Mouse (Mus musculus): ENCODE data around the gene Cox6b1. TPM values are rescaled to one million over a fixed set of nuclear protein-coding genes. Genes with fewer than 3 reads are reported as not detected.

Gene Cox6b1
- polyA plus RNA-seq, 1 experiment, result 795 TPM

DNA sequence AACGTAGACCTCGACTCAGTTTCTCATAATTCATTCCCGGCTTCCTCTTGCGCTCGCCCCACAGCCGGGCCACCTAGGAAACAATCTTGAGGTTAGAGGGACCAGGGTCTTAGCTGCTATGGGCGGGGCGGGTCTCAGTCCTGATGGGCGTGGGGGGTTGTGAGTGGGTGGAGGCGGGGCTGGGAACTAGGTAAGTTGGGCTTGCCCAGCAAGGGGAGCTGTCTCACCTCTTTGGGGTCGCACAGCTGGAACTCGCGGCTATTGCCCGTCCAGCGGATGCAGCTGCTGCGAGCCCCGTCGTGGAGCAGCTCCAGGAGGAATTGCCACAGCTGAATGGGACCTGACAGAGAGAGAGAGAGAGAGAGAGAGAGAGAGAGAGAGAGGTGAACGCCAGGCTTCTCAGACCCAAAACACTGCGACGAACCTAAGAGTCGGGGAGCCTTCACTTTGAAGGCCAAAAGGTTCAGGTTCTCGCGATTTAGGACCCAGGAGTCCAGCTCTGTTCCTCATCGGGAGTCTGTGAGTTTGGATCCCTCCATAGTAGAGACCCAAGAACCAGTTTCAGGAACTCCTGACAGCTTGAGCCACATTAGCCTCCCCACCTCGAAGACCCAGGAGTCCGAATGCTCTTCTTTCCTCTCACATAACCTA is 7.9 kb upstream of the Cox6b1 start:
- TF ChIP-seq MAX (IDR thresholded peaks at IDR 0.05) (no peak), USF1 (IDR thresholded peaks at IDR 0.05; ENCODE audit: low read depth) (no peak), MYOG (IDR thresholded peaks at IDR 0.05; ENCODE audit: control insufficient read depth, extremely low read depth, insufficient read length) (no peak), FOSL1 (IDR thresholded peaks at IDR 0.05; ENCODE audit: insufficient read depth, low read length, poor library complexity, severe bottlenecking) (no peak), MYOD1 (IDR thresholded peaks at IDR 0.05; ENCODE audit: control insufficient read depth, insufficient read length, low read depth) (no peak), CEBPB (IDR thresholded peaks at IDR 0.05; ENCODE audit: low read depth) (no peak), CTCF (IDR thresholded peaks at IDR 0.05; ENCODE audit: control insufficient read depth, insufficient read depth, insufficient read length) (no peak)
- no peak overlapping the region for H3ac ChIP-seq (ENCODE audit: control insufficient read depth, insufficient read length, low read depth)
- no peaks in the 10 kb centered on the region for H3K36me3 ChIP-seq (ENCODE audit: control insufficient read depth, insufficient read depth)
- no peaks in the 10 kb centered on the region for H3K79me3 ChIP-seq (ENCODE audit: low read depth)
- no peaks in the 10 kb centered on the region for H3K79me2 ChIP-seq (ENCODE audit: control insufficient read depth, insufficient read depth)
- no peak overlapping the region for H3K4me3 ChIP-seq (ENCODE audit: insufficient read depth, poor library complexity, severe bottlenecking)
- peaks cover 56% of the 10 kb centered on the region for H3K27me3 ChIP-seq (ENCODE audit: control insufficient read depth, insufficient read depth, insufficient read length)

DNA sequence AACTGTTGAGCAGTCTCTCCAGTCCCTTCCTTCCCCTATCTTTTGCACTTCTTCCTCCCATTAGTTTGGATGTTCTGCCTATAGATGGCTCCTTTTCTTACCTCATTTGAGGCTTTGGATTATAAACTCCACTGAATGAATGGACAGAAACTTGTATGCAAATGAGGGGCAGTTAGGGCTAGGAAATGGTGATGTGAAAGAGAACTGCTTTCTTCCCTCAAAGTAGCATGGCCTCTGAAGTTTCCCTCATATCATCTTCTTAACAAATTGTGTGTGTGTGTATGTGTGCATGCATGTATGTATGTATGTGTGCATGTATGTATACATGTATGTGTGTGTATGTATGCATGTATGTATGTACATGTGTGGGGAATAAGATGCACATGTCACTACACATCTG is 3.1 kb upstream of the Cox6b1 start:
- Histone ChIP-seq H3K36me3 (ENCODE audit: control insufficient read depth, insufficient read depth) (peaks cover 4% of the 10 kb centered on the region), H3K79me3 (ENCODE audit: low read depth) (peaks cover 13% of the 10 kb centered on the region), H3K4me3 (ENCODE audit: insufficient read depth, poor library complexity, severe bottlenecking) (no peak overlapping the region), H3ac (ENCODE audit: control insufficient read depth, insufficient read length, low read depth) (no peak overlapping the region), H3K27me3 (ENCODE audit: control insufficient read depth, insufficient read depth, insufficient read length) (peaks cover 31% of the 10 kb centered on the region), H3K79me2 (ENCODE audit: control insufficient read depth, insufficient read depth) (peaks cover 19% of the 10 kb centered on the region)
- TF ChIP-seq MAX (IDR thresholded peaks at IDR 0.05) (no peak), FOSL1 (IDR thresholded peaks at IDR 0.05; ENCODE audit: insufficient read depth, low read length, poor library complexity, severe bottlenecking) (no peak), MYOD1 (IDR thresholded peaks at IDR 0.05; ENCODE audit: control insufficient read depth, insufficient read length, low read depth) (no peak), CEBPB (IDR thresholded peaks at IDR 0.05; ENCODE audit: low read depth) (no peak)

DNA sequence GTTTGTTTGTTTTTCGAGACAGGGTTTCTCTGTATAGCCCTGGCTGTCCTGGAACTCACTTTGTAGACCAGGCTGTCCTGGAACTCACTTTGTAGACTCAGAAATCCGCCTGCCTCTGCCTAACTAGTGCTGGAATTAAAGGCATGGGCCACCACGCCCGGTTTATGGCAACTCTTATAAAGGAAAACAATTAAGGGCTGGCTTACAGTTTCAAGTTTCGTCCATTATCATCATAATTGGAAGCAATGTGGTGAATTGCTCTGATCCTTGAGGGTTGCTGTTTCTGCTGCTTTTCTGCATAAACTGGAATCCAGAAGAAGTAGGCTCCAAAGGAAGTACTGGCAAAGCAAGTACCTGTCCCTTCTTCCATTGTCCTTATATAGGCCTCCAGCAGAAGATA is 696 bp upstream of the Cox6b1 start:
- Histone ChIP-seq H3K36me3 (ENCODE audit: control insufficient read depth, insufficient read depth) (peaks cover 18% of the 10 kb centered on the region), H3K27me3 (ENCODE audit: control insufficient read depth, insufficient read depth, insufficient read length) (peaks cover 14% of the 10 kb centered on the region), H3K4me3 (ENCODE audit: insufficient read depth, poor library complexity, severe bottlenecking) (no peak overlapping the region), H3ac (ENCODE audit: control insufficient read depth, insufficient read length, low read depth) (no peak overlapping the region), H3K79me2 (ENCODE audit: control insufficient read depth, insufficient read depth) (peaks cover 37% of the 10 kb centered on the region), H3K79me3 (ENCODE audit: low read depth) (peaks cover 17% of the 10 kb centered on the region)
- no peak for TF ChIP-seq FOSL1 (IDR thresholded peaks at IDR 0.05; ENCODE audit: insufficient read depth, low read length, poor library complexity, severe bottlenecking)
- TF ChIP-seq CTCF (IDR thresholded peaks at IDR 0.05; ENCODE audit: control insufficient read depth, insufficient read depth, insufficient read length), result no peak
- TF ChIP-seq MYOG (IDR thresholded peaks at IDR 0.05; ENCODE audit: control insufficient read depth, extremely low read depth, insufficient read length), result no peak
- no peak for TF ChIP-seq USF1 (IDR thresholded peaks at IDR 0.05; ENCODE audit: low read depth)
- TF ChIP-seq MYOD1 (IDR thresholded peaks at IDR 0.05; ENCODE audit: control insufficient read depth, insufficient read length, low read depth), result no peak

DNA sequence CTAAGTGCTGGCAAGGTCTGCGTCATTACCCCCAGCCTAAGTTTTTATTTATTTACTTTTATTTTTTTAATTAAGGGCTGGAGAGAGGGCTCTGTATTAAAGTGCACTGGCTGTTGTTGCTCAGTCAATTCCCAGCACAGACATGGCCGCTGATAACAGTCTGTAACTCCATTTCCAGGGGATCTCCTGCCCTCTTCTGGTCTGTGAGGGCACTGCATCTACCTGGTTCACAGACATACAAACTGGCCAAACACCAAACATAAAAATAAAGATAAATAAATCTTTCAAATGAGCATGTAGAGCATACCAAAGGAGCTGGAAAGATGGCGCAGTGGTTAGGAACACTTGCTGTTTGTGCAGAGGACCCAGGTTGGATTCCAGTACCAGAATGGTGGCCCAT is 6.7 kb downstream of the Cox6b1 start:
- Histone ChIP-seq H3K4me3 (ENCODE audit: insufficient read depth, poor library complexity, severe bottlenecking) (no peak overlapping the region), H3K79me2 (ENCODE audit: control insufficient read depth, insufficient read depth) (peaks cover 25% of the 10 kb centered on the region), H3ac (ENCODE audit: control insufficient read depth, insufficient read length, low read depth) (no peak overlapping the region), H3K79me3 (ENCODE audit: low read depth) (peaks cover 7% of the 10 kb centered on the region), H3K27me3 (ENCODE audit: control insufficient read depth, insufficient read depth, insufficient read length) (no peaks in the 10 kb centered on the region), H3K36me3 (ENCODE audit: control insufficient read depth, insufficient read depth) (peaks cover 41% of the 10 kb centered on the region)
- TF ChIP-seq MAX (IDR thresholded peaks at IDR 0.05) (no peak), CTCF (IDR thresholded peaks at IDR 0.05; ENCODE audit: control insufficient read depth, insufficient read depth, insufficient read length) (no peak), USF1 (IDR thresholded peaks at IDR 0.05; ENCODE audit: low read depth) (no peak), MYOD1 (IDR thresholded peaks at IDR 0.05; ENCODE audit: control insufficient read depth, insufficient read length, low read depth) (no peak), MYOG (IDR thresholded peaks at IDR 0.05; ENCODE audit: control insufficient read depth, extremely low read depth, insufficient read length) (no peak), FOSL1 (IDR thresholded peaks at IDR 0.05; ENCODE audit: insufficient read depth, low read length, poor library complexity, severe bottlenecking) (no peak), CEBPB (IDR thresholded peaks at IDR 0.05; ENCODE audit: low read depth) (no peak)

DNA sequence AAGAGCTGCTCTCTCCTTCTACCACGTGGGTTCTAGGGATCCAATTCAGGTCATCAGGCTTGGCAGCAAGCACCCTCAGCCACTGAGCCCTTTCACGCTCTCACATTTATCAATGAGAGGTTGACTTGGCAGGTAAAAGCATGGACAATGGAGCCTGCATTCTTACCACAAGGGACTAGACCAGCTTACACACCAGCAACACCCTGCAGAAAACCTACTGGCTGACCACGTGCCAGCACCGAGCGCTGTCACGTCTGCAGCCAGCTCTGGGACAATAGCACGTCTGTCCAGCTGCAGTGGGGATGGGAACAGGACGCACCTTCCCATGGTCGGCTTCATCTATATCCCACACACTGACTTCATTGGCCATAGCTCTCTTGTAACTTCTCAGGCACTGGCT is 7.3 kb downstream of the Cox6b1 start:
- Histone ChIP-seq H3ac (ENCODE audit: control insufficient read depth, insufficient read length, low read depth) (no peak overlapping the region), H3K79me3 (ENCODE audit: low read depth) (peaks cover 5% of the 10 kb centered on the region), H3K79me2 (ENCODE audit: control insufficient read depth, insufficient read depth) (peaks cover 20% of the 10 kb centered on the region), H3K36me3 (ENCODE audit: control insufficient read depth, insufficient read depth) (peaks cover 37% of the 10 kb centered on the region), H3K4me3 (ENCODE audit: insufficient read depth, poor library complexity, severe bottlenecking) (no peak overlapping the region), H3K27me3 (ENCODE audit: control insufficient read depth, insufficient read depth, insufficient read length) (no peaks in the 10 kb centered on the region)
- TF ChIP-seq FOSL1 (IDR thresholded peaks at IDR 0.05; ENCODE audit: insufficient read depth, low read length, poor library complexity, severe bottlenecking) (no peak), MYOG (IDR thresholded peaks at IDR 0.05; ENCODE audit: control insufficient read depth, extremely low read depth, insufficient read length) (no peak), CEBPB (IDR thresholded peaks at IDR 0.05; ENCODE audit: low read depth) (no peak), MYOD1 (IDR thresholded peaks at IDR 0.05; ENCODE audit: control insufficient read depth, insufficient read length, low read depth) (no peak), MAX (IDR thresholded peaks at IDR 0.05) (no peak), USF1 (IDR thresholded peaks at IDR 0.05; ENCODE audit: low read depth) (no peak), CTCF (IDR thresholded peaks at IDR 0.05; ENCODE audit: control insufficient read depth, insufficient read depth, insufficient read length) (no peak)
